Mouse (Mus musculus) c-Kit-negative CD71-positive TER-119-positive erythroid progenitor cells, embryonic 14.5 days (primary cell): ENCODE measurements around the gene Akap2.

Source experiments
- DNase-seq: peaks from one replicate; pipeline ENCODE4 v3.0.0-alpha.2; 2013; ENCODE audit warnings: low read depth, low spot score

The Akap2 gene

DNA sequence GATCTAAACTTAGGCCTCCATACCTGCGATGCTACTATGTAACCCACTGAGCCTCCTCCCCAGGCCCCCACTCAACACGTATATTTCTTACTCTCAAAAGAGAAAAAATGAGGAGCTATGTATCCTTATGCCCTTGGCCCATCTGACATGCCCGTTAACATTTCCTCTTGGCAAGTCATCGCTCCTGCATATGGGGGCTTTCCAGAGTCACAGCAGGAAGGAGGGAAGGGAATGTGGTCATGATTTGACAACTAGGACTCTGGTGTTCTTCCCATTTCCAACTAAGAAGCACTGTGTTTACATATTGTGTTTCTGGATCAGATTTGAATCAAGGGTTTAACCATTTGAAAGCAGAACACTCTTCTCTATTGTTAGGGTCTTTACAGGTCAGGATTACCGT lies 15.9 kb upstream of the Akap2 start:
- DNase-seq = no peak

DNA sequence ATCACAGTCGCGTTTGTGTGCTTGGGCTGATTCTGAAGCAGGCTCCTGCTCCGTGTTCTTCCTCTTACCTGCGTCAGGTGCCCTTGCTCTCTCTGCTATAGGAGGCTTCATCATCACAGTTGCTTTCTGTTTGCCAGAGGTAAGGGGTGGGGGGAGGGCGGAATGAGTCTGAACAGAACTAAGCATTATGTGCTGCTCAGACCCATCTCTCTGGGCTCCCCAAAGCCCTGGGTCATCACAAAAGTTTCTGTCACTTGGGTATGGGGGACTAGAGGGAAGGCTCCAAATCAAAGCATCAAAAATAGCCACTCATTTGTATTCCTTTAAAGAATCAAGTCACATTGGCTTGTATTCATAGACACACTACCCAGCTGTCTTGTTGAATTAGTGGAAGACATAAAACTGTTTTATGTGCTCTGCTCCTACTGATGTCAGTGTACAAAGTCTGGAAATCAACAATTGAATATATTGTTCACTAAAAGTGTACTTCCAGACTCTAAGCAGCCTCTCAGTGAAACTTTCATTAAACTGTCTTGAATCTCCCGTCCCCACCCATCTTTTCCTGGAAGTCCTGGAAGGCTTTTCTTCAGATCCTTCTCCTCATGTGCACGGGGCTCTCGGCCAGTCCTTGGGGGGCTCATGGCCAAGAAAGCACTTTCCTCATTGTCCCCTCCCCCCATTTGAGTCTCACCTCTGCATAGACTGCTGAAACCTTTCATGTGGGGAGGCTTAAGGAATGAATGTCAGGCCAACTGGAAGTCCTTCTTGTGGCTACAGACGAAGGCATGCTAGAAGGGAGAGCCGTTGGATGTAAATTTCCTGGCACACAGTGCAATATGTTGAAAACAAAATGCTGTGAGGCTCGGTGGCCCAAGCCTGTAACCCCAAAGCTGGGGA lies 13.6 kb upstream of the Akap2 start:
- no peak for DNase-seq

DNA sequence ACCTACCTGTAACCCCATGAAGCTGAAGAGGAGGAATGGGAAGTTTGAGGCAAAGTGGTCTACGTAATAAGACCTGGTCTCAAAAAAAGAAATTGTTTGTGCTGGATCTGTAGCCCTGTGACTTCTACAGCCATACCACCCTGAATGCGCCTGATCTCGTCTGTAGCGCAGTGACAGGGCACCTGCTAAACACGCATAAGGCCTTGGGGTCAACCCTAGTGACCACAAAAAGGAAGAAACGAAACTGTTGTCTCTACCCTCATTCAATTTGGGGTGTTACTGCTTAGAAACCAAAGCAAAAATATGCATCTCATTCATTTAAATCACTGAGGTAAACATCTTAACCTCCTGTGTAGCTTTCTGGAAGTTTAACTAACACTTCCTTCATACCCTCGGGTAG lies 12.9 kb upstream of the Akap2 start:
- no peak for DNase-seq

DNA sequence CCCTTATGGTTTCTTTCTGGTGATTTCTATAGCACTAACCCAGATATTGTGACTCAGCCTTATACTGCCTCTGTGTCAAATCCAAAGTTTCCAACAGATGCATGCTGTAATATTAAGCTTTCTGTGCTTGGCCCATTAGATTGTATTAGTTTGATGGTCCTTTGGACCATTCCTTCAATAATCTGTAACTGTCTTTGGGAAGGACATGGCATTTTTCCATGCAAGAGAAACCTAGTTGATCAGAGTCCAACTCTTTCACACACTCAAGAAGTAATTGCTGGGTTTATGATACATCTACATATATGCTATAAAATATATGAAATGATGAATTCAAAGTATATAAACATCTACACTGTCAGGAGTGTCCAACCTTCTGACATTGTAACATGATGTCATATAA lies 1.6 kb upstream of the Akap2 start:
- no peak for DNase-seq

DNA sequence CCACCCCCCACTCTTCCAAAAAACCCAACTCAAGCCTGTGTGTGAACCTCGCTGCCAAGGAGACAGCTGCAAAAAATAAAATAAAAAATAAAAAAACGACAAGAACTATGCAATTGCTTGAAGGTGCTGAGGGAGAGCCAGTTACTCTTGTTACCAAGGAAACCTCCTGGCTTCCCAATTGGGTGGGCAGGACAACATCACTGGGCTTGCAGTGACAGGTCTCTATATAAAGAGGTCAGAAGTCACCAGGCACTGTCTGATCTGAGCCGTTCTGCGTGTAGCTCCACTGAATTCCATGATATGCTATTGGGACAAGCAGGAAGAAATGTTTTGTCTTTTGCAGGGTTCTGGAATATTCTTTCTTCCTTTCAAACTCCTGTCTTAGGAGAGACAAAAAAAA lies 722 bp upstream of the Akap2 start:
- DNase-seq = no peak

DNA sequence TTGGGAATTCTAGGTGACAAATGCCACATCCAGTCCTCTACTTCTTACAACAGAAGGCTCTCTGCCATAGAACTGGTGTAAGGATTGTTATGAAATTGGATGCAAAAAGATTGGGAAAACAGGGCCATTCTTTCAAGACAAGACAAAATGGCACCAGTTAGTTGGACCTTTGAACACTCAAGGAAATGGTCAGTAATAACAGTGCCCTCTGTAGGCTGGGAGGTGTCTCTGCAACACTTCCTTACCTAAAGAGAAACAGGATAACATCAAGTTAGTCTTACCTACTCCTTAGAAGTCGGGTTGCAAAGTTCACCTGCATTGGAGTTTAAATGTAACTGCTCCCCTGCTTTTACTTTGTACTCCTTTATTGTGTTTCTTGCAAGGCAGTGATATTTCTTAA lies 1.9 kb downstream of the Akap2 start:
- DNase-seq = no peak

DNA sequence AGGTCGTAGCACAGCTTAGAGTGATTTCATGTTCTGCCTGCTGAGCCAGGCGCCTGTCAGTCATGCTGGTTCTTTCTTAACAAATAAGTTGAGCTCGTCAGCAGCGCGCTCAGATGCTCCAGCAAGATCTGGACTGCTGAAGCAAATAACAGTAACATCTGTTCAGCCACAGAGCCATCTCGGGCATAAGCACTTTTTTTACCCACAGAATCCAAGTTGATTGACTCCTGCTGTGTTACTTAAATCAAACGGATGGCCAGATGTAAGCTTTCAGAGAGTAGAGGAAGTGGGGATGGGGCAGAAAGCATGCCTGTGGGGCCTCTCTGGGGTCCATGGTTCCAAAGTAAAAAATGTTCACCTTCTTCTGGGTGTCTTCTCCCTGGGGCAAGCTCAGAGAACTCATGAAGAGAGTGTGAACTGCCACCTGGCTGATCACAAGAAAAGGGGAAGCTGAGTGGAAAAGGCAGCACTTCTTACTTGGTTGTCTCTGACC lies 3.5 kb downstream of the Akap2 start:
- no peak for DNase-seq

DNA sequence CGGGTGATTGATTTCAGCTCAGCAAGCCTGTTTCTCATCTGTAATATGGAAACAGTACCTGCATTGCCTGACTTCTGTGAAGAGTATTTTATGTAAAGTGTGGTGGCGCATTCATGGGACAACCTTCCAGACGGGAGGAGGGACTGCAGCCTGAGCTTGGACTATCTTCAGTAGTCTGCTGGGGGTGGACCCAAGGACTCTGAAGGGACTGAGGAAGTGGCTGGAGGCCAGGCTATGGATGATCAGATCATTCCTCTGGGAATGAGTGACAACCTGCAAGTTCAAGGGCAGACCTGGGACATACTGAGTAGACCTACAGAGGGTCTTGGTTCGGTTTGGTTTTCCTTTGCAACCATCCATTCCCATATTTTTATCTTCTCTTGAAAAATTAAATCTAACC lies 4.8 kb downstream of the Akap2 start:
- no peak for DNase-seq

DNA sequence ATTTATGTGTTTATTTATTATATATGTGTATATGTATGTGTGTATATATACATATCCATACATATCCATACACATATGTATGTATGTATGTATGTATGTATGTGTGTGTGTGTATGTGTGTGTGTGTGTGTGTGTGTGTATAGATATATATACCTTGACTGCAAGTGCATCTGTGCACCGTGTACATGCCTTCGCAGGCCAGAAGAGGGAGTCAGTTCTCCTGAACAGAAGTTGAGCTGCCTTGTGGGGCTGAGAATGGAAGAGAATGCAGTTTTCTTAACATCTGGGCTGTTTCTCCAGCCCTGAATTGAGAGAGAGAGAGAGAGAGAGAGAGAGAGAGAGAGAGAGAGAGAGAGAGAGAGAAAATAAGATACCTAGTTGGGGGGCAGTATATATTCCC lies 6.2 kb downstream of the Akap2 start:
- DNase-seq = no peak

DNA sequence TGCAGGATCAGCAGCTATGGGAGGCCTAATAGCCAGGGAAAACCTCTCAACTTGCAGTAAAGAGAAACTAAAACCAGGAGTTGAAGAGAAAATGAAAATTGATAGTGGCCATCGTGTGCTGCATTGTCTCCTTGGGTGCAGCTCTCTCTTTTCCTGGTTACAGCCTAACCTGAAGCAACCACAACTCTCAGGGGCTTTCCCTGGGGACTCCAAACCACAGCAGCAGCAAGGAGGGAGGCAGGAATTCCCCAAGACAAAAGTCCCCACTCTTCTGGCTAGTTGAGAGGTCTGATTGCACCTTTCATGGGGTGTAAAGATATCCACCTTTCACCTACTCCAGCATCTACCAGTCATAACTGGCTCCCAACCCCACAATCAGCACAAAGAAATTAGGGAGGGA lies 8.1 kb downstream of the Akap2 start:
- DNase-seq = no peak

DNA sequence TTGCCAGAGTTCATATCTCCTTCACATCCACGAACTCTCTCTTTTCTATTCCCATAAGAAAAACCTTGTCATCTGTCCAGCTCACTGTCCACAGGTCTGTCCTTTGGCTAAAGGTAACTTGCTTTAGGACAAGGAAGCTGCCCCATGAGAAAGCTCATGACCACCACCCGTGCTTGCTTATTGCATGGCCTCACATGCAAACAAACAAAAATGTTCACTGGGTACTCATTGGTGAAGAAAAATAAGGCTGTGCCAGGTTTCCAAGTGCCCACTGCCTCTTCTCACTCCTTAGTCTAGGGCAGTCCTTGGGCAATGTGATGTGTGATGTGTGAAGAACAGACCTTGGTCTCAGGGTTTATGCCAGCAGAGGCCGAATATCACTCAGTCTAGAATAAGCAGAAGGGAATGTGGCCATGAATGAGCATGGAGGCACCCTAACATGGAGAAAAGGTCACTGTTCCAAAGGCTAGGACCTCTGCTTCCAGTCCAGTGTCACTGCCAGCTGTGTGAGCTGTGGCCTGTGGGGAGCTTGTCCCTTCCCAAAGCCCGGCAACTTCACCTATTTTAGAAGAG lies 11.2 kb downstream of the Akap2 start:
- no peak for DNase-seq

DNA sequence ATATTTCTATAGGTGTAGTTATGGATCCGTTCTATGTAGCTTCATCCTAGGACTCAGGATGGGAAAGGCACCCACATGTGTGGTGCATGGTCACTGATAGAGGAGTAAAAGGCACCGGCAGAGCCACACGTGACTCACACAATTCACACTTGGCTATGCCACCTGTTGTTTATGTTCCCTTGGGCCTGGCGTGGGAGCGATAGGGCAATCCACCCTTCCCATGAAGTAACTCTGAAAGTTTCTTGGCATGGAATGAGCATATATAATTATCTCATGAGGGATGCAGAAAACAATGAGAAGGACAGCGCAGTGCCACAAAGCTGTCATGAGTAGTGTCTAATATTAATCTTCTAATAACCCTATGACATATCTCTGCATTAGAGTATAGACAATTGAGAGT lies 12.6 kb downstream of the Akap2 start:
- DNase-seq = no peak

DNA sequence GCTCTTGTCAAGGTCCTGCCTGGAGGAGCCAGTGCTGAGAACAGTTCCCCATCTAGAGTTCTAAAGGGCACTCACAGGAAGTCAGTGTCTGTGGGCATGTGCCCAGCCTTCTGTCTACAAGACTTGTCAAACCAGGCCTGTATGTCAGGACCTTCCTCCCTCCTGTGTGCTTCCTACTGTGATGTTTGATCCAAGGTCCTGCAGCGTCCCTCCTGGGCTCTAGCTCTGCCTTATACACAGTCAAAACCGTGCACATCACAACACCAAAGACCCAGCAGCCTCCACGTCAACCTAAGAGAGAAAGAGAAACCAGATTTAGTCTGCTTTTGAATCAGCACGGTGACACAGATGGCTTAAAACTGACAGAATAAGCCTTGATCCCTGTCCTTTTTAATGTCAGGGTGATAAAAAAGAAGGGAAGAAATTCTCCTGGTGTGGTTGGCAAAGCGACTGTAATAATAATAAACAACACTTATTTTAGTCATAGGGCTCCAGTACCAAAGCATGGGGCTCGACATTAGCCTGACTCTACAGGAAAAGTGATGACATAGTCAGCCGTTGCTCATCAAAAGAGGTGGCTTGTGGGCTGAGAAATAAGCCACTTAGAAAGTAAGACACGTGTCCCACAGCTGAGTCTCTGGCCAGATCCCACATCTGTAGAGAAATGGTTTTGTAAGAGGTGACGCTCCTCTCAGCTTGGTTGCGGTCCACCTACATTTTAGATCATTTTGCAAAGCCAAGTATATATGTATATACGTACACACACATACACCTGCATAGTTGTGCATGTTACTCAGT lies 13.5 kb downstream of the Akap2 start:
- DNase-seq = no peak

DNA sequence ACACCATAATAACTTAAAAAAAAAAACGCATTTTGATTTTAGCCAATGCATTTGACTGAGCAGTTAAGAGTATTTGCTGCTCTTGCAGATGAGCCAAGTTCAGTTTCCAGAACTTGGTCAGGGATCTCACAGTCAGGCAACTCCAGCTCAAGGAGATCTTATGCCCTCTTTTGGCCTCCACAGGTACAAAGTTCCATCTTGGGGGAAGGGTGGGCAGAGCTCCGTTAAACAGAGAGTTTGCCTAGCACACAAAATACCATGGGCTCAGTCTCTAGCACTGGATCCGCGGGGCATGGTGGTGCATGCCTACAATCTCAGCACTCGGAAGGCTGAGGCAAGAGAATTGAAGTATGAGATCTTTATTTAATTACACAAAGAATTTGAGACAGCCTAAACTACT lies 14.9 kb downstream of the Akap2 start:
- DNase-seq = no peak

DNA sequence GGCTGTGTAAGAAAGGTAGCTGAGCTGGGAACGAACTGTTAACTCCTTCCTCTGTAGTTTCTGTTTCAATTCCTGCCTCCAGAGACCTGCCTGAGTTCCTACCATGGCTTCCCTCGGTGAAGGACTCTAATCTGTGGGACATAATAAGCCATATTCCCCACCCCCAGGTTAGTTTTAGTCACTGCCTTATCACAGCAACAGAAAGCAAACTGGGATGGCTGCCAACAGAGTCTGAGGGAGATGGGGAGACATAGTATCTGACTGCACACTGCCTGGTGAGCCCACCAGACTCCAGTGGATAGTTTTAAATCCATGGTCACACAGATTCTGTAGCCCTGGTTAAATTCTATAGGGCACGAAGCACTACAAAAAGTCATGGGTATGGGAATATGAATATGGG lies 16.0 kb downstream of the Akap2 start:
- DNase-seq = no peak

DNA sequence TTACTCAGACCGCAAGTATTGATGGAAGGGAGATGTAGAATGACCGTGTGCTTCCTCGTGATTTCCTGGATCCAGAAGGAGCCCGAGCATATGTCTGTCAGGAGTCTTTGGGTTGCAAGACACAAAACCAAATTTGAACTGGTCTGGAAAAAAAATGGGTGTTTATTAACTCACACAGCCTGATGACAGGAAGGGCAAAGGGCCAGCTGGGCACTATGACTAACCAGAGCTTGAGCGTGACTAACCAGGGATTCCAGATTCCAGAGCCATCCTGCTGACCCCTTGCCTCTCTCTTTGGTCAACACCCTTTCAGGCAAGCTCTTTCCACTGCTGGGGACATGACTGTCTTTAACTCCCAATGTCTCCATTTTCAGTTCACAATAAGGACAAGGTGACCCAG lies 18.0 kb downstream of the Akap2 start:
- DNase-seq = no peak

DNA sequence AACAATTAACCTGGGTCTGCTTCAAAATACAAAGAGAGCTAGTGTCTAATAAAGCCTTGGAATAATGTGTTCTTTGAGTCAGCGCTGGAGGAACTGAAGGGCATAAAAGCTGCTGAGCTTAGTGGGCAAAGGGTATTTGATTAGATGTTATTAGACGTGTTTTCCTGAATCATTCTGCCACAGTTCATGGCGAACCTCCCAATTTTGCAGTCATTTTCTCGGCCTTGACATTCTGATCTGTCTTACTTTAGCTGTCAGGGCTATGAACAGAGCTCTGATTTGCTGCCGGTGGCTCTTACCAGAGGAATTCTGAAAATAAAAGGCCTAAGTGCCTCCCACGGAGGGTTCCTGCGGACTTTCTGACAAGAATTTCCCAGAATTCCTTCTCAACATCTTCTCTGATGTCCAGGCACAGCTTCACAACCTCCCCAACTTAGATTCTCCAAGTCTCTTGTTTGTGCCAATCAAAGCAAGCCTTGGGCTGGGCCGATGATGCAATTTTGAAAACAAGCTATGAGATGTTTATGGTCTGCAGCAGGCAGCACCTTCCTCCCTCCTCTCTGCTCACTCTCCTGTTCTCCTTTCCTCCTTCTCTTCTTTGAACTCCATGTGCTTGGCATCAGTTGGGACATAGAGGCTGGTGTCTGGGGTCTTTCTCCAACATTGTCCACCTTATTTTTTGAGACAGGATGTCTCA lies 21.5 kb downstream of the Akap2 start:
- DNase-seq = no peak

DNA sequence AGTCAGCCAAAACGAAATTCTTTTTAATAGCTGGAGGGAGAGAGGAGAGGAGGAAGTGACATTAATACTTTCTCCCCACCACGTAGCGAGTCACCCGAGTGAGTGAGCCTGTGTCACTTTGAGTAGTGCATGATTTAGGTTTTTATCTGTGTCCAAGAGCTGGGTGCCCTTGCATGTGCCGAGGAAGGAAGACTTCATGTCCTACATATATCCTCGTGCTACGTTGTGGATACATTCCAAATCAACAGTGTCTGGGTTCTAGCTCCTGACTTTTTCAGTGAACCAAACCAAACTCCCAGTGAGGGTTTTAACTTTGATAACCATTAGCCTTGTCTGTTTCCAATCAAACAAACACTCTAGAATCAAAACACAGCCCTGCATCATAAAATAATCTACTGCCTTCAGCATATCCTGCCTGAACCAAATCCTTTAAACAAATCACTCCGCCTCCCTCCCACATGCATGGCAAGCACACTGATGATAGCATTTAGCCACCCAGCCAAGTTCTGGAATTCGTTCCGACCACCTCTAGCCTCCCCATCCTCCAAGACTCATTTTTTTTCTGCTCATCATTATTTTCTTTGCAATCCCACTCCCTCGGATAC lies 26.0 kb downstream of the Akap2 start:
- no peak for DNase-seq

DNA sequence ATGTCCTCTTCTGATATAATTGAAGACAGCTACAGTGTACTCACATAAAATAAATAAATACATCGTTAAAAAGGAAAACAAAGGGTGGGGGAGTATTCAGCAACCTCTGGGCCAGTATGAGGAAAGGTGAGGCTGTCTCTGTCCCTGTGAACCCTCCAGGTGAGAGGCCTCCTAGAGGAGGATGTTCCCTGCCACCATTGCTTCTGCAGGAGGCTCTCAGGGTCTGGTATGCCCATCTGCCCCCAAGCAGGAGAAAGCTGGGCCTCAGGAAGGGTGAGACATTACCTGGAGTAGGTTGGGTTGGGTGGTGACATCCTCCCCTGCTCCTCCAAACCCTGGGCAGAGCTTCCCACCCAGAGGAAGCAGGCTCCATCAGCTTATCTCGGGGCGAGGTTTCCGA lies 33.2 kb downstream of the Akap2 start:
- no peak for DNase-seq

DNA sequence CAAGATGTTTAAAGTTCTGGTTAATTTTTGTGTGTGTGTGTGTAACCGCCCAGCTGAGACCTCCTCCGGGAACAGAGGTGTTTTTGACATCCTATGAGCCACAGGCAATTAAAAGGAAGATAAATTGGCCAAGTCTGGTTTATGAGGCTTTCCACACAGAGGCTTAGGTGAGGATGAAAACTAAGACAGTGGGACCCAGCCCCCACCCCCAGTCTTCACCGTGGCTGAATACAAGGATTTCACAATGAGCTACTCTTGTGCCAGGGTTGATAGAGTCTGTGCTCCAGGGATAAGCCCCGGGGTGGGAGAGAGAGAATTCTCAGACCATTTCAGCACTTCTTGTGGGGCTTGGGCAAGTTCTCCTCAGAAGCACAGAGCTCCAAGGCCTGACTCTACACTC lies 33.6 kb downstream of the Akap2 start:
- DNase-seq = no peak

DNA sequence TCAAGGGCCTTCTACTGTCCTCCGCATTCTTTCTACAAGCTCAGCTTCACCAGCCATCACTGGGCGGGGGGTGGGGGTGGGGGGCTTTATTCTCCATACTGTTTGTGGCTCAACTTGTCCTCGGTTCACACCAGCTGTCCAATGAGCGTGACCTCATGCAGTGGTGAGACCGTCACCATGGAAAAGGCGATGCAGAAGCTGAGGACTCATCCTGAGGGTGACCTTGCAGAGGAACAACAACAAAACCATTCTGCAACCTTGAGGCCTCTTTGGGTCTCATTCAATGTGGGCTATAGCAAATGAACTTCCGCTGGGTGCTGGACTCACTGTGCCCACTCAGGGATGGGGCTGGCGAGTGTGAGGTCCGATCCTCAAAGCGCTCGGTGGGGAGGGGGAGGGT lies 34.1 kb downstream of the Akap2 start:
- DNase-seq = no peak

DNA sequence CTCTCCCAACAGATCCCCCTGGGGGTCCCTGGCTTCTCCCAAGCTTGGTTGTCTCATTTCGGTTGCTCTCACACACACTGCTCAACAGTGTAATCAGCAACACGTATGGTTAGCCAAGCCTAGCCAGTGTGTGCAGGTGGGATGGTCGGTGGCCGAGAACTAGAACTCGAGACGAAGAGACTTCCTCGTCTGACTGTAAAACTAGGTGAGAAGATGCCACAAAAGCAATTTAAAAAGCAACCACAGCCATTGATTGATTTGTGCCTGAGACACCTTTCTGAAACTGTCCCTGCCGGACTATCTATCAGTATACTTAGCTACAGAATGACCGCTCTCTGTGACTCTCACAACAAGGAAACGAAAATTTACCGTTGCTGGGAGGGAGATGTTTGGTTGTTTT lies 37.6 kb downstream of the Akap2 start:
- no peak for DNase-seq
